Mouse (Mus musculus) hindbrain, embryonic 12.5 days (tissue): Measurements from ENCODE around the gene Nynrin. TPM values are rescaled to one million over a fixed set of nuclear protein-coding genes. Genes with fewer than 3 reads are reported as not detected.

Experiments used
- ATAC-seq: fragments of 200-750 bp; cut with Nextera tagmentation; 2 replicates; pipeline ENCODE4 v1.8.0; 2017; ENCODE audit warnings: moderate TSS enrichment; ENCODE audit not compliant: low FRiP score
- H3K27ac ChIP-seq: fragments of 300-500 bp; sonication (generic); 2 replicates; pipeline ENCODE4 v1.5.1; 2016; ENCODE audit warnings: mild to moderate bottlenecking
- H3K27me3 ChIP-seq: fragments of 300-500 bp; sonication (generic); 2 replicates; pipeline ENCODE4 v1.6.1; 2016; ENCODE audit warnings: mild to moderate bottlenecking
- H3K36me3 ChIP-seq: fragments of 300-500 bp; sonication (generic); 2 replicates; pipeline ENCODE4 v1.6.1; 2016; ENCODE audit warnings: mild to moderate bottlenecking
- H3K4me1 ChIP-seq: fragments of 300-500 bp; sonication (generic); 2 replicates; pipeline ENCODE4 v1.6.1; 2016
- H3K4me2 ChIP-seq: fragments of 300-500 bp; sonication (generic); replicated peaks from 2 replicates; pipeline ENCODE4 v1.6.1; 2016; ENCODE audit warnings: mild to moderate bottlenecking
- H3K4me3 ChIP-seq: fragments of 300-500 bp; sonication (generic); 2 replicates; pipeline ENCODE4 v1.5.1; 2016; ENCODE audit warnings: mild to moderate bottlenecking
- H3K9ac ChIP-seq: fragments of 300-500 bp; sonication (generic); 2 replicates; pipeline ENCODE4 v1.6.1; 2016; ENCODE audit warnings: mild to moderate bottlenecking, moderate library complexity
- H3K9me3 ChIP-seq: fragments of 300-500 bp; sonication (generic); replicated peaks from 2 replicates; pipeline ENCODE4 v1.6.1; 2016; ENCODE audit warnings: mild to moderate bottlenecking
- WGBS: fragments of 180-500 bp; shearing (Covaris S2); methylation state at CpG from one replicate; pipeline ENCODE4 v1.1.7; 2016; 5-methylcytosine and 5-hydroxymethylcytosine counted together
- polyA plus RNA-seq: library from polyadenylated mRNA; unstranded; fragments of >200 nt; fragmentation: Nextera tagmentation; extraction: Ambion mirVana; gene quantifications from 2 replicates; pipeline ENCODE4 v1.2.1, GENCODE M21; 2016

Nynrin gene
- polyA plus RNA-seq, 1 experiment from 2014 or later = 30.4 TPM

- no peak overlapping the region; the same call in 1 of the 2 replicates for H3K27ac ChIP-seq
- H3K4me2 ChIP-seq = peak overlapping the region; percentile 91
- no peaks in the 10 kb centered on the region for H3K9me3 ChIP-seq
- H3K36me3 ChIP-seq = 0 out of 2 replicates have a peak, but pooled peaks cover 6% of the 10 kb centered on the region
- peak overlapping the region; percentile 76 for H3K9ac ChIP-seq
- peak overlapping the region; percentile 62 for H3K4me3 ChIP-seq
- WGBS = 3% methylated on average over 15 of the region's 15 CpGs
- peaks cover 18% of the 10 kb centered on the region for H3K27me3 ChIP-seq
- peaks cover 50% of the 10 kb centered on the region for H3K4me1 ChIP-seq
- ATAC-seq = no peak
These were observed 27.7 kb upstream of the Nynrin start for GRCm38 (mm10) chr14:55826142-55826541.

- H3K4me2 ChIP-seq = peak overlapping the region; percentile 91
- 0 out of 2 replicates have a peak, but pooled peaks cover 7% of the 10 kb centered on the region for H3K36me3 ChIP-seq
- no peaks in the 10 kb centered on the region for H3K9me3 ChIP-seq
- WGBS = 7% methylated on average over 41 of the region's 41 CpGs
- H3K9ac ChIP-seq = peak overlapping the region; percentile 76
- H3K27ac ChIP-seq = no peak overlapping the region
- H3K27me3 ChIP-seq = peaks cover 18% of the 10 kb centered on the region
- no peak for ATAC-seq
- H3K4me1 ChIP-seq = peaks cover 50% of the 10 kb centered on the region
- peak overlapping the region; percentile 62 for H3K4me3 ChIP-seq
These were observed 27.1 kb upstream of the Nynrin start for GRCm38 (mm10) chr14:55826551-55827340.

- no peak for ATAC-seq
- Histone ChIP-seq H3K27ac (no peak overlapping the region), H3K9me3 (no peaks in the 10 kb centered on the region), H3K27me3 (peaks cover 18% of the 10 kb centered on the region), H3K4me3 (no peak overlapping the region), H3K4me1 (peaks cover 43% of the 10 kb centered on the region), H3K9ac (no peak overlapping the region), H3K36me3 (0 out of 2 replicates have a peak, but pooled peaks cover 7% of the 10 kb centered on the region), H3K4me2 (no peak overlapping the region)
- 44% methylated on average over 3 of the region's 3 CpGs for WGBS
These were observed 25.0 kb upstream of the Nynrin start for GRCm38 (mm10) chr14:55828716-55829263.

GRCm38 (mm10) chr14:55829854-55830253 lies 24.0 kb upstream of the Nynrin start:
- no peak overlapping the region for H3K4me3 ChIP-seq
- H3K4me1 ChIP-seq = peaks cover 36% of the 10 kb centered on the region
- H3K27ac ChIP-seq = no peak overlapping the region
- 0 out of 2 replicates have a peak, but pooled peaks cover 7% of the 10 kb centered on the region for H3K36me3 ChIP-seq
- H3K4me2 ChIP-seq = no peak overlapping the region
- no peaks in the 10 kb centered on the region for H3K9me3 ChIP-seq
- ATAC-seq = no peak
- H3K27me3 ChIP-seq = peaks cover 16% of the 10 kb centered on the region
- H3K9ac ChIP-seq = no peak overlapping the region
- 94% methylated on average over 16 of the region's 16 CpGs for WGBS

- no peaks in the 10 kb centered on the region for H3K9me3 ChIP-seq
- H3K27me3 ChIP-seq = peaks cover 12% of the 10 kb centered on the region
- no peak for ATAC-seq
- no peak overlapping the region for H3K9ac ChIP-seq
- H3K4me2 ChIP-seq = no peak overlapping the region
- peaks cover 31% of the 10 kb centered on the region for H3K4me1 ChIP-seq
- H3K36me3 ChIP-seq = 0 out of 2 replicates have a peak, but pooled peaks cover 7% of the 10 kb centered on the region
- no peak overlapping the region for H3K27ac ChIP-seq
- WGBS = 77% methylated on average over 4 of the region's 4 CpGs
- no peak overlapping the region for H3K4me3 ChIP-seq
These were observed 23.5 kb upstream of the Nynrin start for GRCm38 (mm10) chr14:55830331-55830730.

GRCm38 (mm10) chr14:55833126-55833525 lies 20.7 kb upstream of the Nynrin start:
- WGBS = 83% methylated on average over 4 of the region's 4 CpGs
- Histone ChIP-seq H3K9me3 (no peaks in the 10 kb centered on the region), H3K4me2 (no peak overlapping the region), H3K4me3 (no peak overlapping the region), H3K27me3 (no peaks in the 10 kb centered on the region), H3K9ac (no peak overlapping the region), H3K4me1 (peaks cover 14% of the 10 kb centered on the region), H3K27ac (no peak overlapping the region), H3K36me3 (0 out of 2 replicates have a peak, but pooled peaks cover 7% of the 10 kb centered on the region)
- ATAC-seq = no peak

GRCm38 (mm10) chr14:55834808-55835533 lies 18.8 kb upstream of the Nynrin start:
- no peak overlapping the region for H3K4me2 ChIP-seq
- H3K4me3 ChIP-seq = no peak overlapping the region
- 69% methylated on average over 5 of the region's 5 CpGs for WGBS
- no peaks in the 10 kb centered on the region for H3K27me3 ChIP-seq
- no peak overlapping the region for H3K27ac ChIP-seq
- H3K4me1 ChIP-seq = peaks cover 6% of the 10 kb centered on the region; the same call in 1 of the 2 replicates
- 0 out of 2 replicates have a peak, but pooled peaks cover 7% of the 10 kb centered on the region for H3K36me3 ChIP-seq
- H3K9me3 ChIP-seq = no peaks in the 10 kb centered on the region
- no peak for ATAC-seq
- H3K9ac ChIP-seq = no peak overlapping the region

- 89% methylated on average over 5 of the region's 5 CpGs for WGBS
- Histone ChIP-seq H3K9me3 (no peaks in the 10 kb centered on the region), H3K27ac (no peak overlapping the region), H3K36me3 (no peaks in the 10 kb centered on the region), H3K9ac (no peak overlapping the region), H3K4me1 (peaks cover 6% of the 10 kb centered on the region; the same call in 1 of the 2 replicates), H3K27me3 (no peaks in the 10 kb centered on the region), H3K4me3 (no peak overlapping the region), H3K4me2 (no peak overlapping the region)
- no peak for ATAC-seq
These were observed 15.5 kb upstream of the Nynrin start for GRCm38 (mm10) chr14:55838312-55838711.

GRCm38 (mm10) chr14:55838740-55839139 lies 15.1 kb upstream of the Nynrin start:
- H3K4me2 ChIP-seq = no peak overlapping the region
- no peak for ATAC-seq
- H3K27ac ChIP-seq = no peak overlapping the region
- no peaks in the 10 kb centered on the region for H3K9me3 ChIP-seq
- WGBS = 90% methylated on average over 4 of the region's 4 CpGs
- H3K4me3 ChIP-seq = no peak overlapping the region
- peaks cover 6% of the 10 kb centered on the region; the same call in 1 of the 2 replicates for H3K4me1 ChIP-seq
- H3K27me3 ChIP-seq = no peaks in the 10 kb centered on the region
- no peaks in the 10 kb centered on the region for H3K36me3 ChIP-seq
- no peak overlapping the region for H3K9ac ChIP-seq

GRCm38 (mm10) chr14:55840853-55841366 lies 12.9 kb upstream of the Nynrin start:
- ATAC-seq = no peak
- 63% methylated on average over 4 of the region's 4 CpGs for WGBS

GRCm38 (mm10) chr14:55842794-55843193 lies 11.0 kb upstream of the Nynrin start:
- Histone ChIP-seq H3K9ac (no peak overlapping the region), H3K27me3 (no peaks in the 10 kb centered on the region), H3K4me1 (0 out of 2 replicates have a peak, but pooled peaks cover 2% of the 10 kb centered on the region), H3K27ac (no peak overlapping the region), H3K4me2 (no peak overlapping the region), H3K36me3 (no peaks in the 10 kb centered on the region), H3K4me3 (no peak overlapping the region), H3K9me3 (no peaks in the 10 kb centered on the region)
- 80% methylated on average over 4 of the region's 4 CpGs for WGBS
- ATAC-seq = no peak

More at GRCm38 (mm10) chr14:55840853-55841366, 12.9 kb upstream of the Nynrin start:
- Histone ChIP-seq H3K27ac (no peak overlapping the region), H3K4me2 (no peak overlapping the region), H3K36me3 (no peaks in the 10 kb centered on the region), H3K9me3 (no peaks in the 10 kb centered on the region), H3K4me1 (0 out of 2 replicates have a peak, but pooled peaks cover 2% of the 10 kb centered on the region), H3K27me3 (no peaks in the 10 kb centered on the region), H3K9ac (no peak overlapping the region), H3K4me3 (no peak overlapping the region)
